Mouse (Mus musculus) neural tube, embryonic 14.5 days (tissue): ENCODE results near the gene Tnr. TPM values are rescaled to one million over a fixed set of nuclear protein-coding genes. Genes with fewer than 3 reads are reported as not detected.

Experiments used
- ATAC-seq: fragments of 200-750 bp; cut with Nextera tagmentation; 2 replicates; pipeline ENCODE4 v1.8.0; 2017; ENCODE audit warnings: low read depth, mild to moderate bottlenecking, moderate TSS enrichment, moderate library complexity
- H3K27ac ChIP-seq: fragments of 300-500 bp; sonication (generic); 2 replicates; pipeline ENCODE4 v1.5.1; 2014; ENCODE audit warnings: low read depth, mild to moderate bottlenecking, control low read depth, low read length, moderate library complexity, mixed read lengths
- H3K27me3 ChIP-seq: fragments of 300-500 bp; sonication (generic); 2 replicates; pipeline ENCODE4 v1.6.1; 2014; ENCODE audit warnings: low read length; ENCODE audit not compliant: control insufficient read depth, insufficient read depth
- H3K36me3 ChIP-seq: fragments of 300-500 bp; sonication (generic); 2 replicates; pipeline ENCODE4 v1.6.1; 2014; ENCODE audit warnings: low read length, mixed read lengths; ENCODE audit not compliant: control insufficient read depth, insufficient read depth
- H3K4me1 ChIP-seq: fragments of 300-500 bp; sonication (generic); 2 replicates; pipeline ENCODE4 v1.6.1; 2014; ENCODE audit warnings: low read length; ENCODE audit not compliant: control insufficient read depth, insufficient read depth
- H3K4me2 ChIP-seq: fragments of 300-500 bp; sonication (generic); 2 replicates; pipeline ENCODE4 v1.6.1; 2014; ENCODE audit warnings: mild to moderate bottlenecking, low read depth, low read length, control low read depth
- H3K4me3 ChIP-seq: fragments of 300-500 bp; sonication (generic); 2 replicates; pipeline ENCODE4 v1.5.1; 2014; ENCODE audit warnings: low read depth, low read length, control low read depth, mixed read lengths
- H3K9ac ChIP-seq: fragments of 300-500 bp; sonication (generic); replicated peaks from 2 replicates; pipeline ENCODE4 v1.6.1; 2014; ENCODE audit warnings: low read depth, mild to moderate bottlenecking, control low read depth, low read length, mixed read lengths
- H3K9me3 ChIP-seq: fragments of 300-500 bp; sonication (generic); 2 replicates; pipeline ENCODE4 v1.6.1; 2016; ENCODE audit warnings: low read length; ENCODE audit not compliant: control insufficient read depth
- WGBS: fragments of 180-500 bp; shearing (Covaris S2); extraction: QIAGEN DNeasy Blood & Tissue Kit; methylation state at CpG from one replicate; pipeline ENCODE4 v1.1.7; 2014; 5-methylcytosine and 5-hydroxymethylcytosine counted together
- polyA plus RNA-seq: library from polyadenylated mRNA; unstranded; fragments of >200 nt; fragmentation: Nextera tagmentation; extraction: Ambion mirVana; gene quantifications from 2 replicates; pipeline ENCODE4 v1.2.1, GENCODE M21; 2014

The Tnr gene
- polyA plus RNA-seq, 1 experiment from 2014 or later = 6.6 TPM

DNA sequence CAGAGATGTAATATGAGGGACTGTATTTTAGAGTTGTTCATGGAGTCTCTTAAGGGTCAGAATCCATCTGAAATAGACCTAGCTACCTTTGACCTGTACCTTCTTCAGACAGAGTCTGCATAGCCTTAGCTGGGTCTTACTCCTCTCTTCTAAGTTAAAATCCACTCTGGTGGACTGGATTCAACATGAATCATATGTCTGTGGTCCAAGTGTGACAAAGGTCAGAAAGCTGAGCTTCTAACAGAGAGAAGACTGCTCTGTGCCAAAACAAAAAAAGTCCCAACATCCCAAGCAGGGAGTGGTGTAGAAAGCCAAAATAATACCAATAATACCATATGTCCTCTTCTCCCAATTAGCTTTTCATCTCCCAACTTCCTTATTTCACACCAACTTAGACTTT is 444.8 kb downstream of the Tnr start:
- Histone ChIP-seq H3K4me3 (no peak overlapping the region), H3K36me3 (no peaks in the 10 kb centered on the region), H3K4me1 (no peaks in the 10 kb centered on the region), H3K4me2 (no peak overlapping the region), H3K9ac (no peak overlapping the region), H3K9me3 (no peaks in the 10 kb centered on the region), H3K27ac (no peak overlapping the region), H3K27me3 (no peaks in the 10 kb centered on the region)
- no peak for ATAC-seq

DNA sequence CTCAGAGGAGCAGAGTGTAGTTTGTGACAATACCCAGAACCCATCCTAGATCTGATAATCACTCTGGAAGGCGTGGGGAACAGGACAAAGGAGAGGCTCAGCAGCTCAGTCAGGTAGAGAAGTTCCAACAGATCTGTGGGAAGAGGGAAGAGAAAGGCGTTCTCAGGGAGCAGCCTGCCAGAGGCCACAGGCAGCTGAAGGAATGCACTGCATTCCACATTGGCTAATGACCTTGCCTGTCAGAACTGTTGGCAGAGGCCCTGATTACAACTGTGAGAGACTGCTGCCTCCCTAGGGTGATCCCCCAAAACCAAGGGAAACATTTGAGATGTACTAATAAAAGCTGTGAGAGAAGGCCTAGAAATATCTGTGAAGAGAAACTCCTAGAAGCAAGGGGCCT is 454.2 kb downstream of the Tnr start:
- no peak overlapping the region for H3K27ac ChIP-seq
- 69% methylated on average over 2 of the region's 2 CpGs for WGBS

DNA sequence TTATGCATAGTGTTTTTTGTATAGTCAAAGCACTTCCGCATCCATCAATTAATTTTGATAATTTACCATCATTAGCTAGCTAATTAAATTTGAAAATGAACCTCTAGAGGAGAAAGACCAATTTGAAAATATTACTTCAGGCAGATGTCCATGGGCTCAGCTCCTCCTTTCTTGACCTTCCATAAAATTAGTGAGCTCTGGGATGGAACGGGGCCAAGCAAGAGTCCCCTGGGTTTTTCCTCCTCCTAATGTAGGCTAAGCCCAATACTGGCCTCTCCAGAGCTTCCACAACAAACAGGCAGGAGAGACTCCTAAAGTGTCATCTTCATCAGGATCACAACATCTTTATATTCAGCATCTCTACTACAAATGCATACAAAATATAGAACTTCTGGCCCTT is 455.5 kb downstream of the Tnr start:
- Histone ChIP-seq H3K27ac (no peak overlapping the region), H3K36me3 (no peaks in the 10 kb centered on the region), H3K4me2 (no peak overlapping the region), H3K27me3 (no peaks in the 10 kb centered on the region), H3K4me1 (no peaks in the 10 kb centered on the region), H3K4me3 (no peak overlapping the region), H3K9me3 (no peaks in the 10 kb centered on the region), H3K9ac (no peak overlapping the region)
- no peak for ATAC-seq
- WGBS = 52% methylated on average over 2 of the region's 2 CpGs

More for the DNA sequence above, 454.2 kb downstream of the Tnr start:
- Histone ChIP-seq H3K9me3 (no peaks in the 10 kb centered on the region), H3K9ac (no peak overlapping the region), H3K27me3 (no peaks in the 10 kb centered on the region), H3K4me3 (no peak overlapping the region), H3K36me3 (no peaks in the 10 kb centered on the region), H3K4me2 (no peak overlapping the region), H3K4me1 (no peaks in the 10 kb centered on the region)
- ATAC-seq = no peak

DNA sequence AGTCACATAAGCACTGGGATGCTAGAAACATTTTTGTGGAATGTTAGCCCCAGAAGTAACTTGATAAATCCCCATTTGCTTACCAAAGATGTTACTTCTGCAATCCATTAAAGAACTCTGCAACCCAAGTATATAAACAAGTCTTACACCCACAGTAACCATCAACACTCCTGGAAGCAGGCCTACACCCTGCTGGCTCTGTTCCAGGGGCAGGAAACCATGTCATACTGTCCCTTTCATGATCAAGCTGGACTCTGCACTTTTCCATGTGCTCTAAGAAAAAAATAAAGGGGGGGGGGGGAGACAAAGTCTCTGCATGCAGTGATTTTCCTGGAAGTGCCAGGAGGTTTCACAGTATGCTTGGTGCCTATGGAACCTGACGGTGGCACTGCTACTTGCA is 456.8 kb downstream of the Tnr start:
- Histone ChIP-seq H3K4me2 (no peak overlapping the region), H3K4me1 (no peaks in the 10 kb centered on the region), H3K27me3 (no peaks in the 10 kb centered on the region), H3K9ac (no peak overlapping the region), H3K9me3 (no peaks in the 10 kb centered on the region), H3K36me3 (no peaks in the 10 kb centered on the region), H3K4me3 (no peak overlapping the region), H3K27ac (no peak overlapping the region)
- ATAC-seq = no peak
- WGBS = 93% methylated on average over 1 of the region's 1 CpGs
